ENCODE assay signal across 9 mouse cellular contexts in genomic region chr2:109921298-109922035, GRCm38 (mm10). TPM values are rescaled to one million over a fixed set of nuclear protein-coding genes. Genes with fewer than 3 reads are reported as not detected.
DNase-seq lines count a peak whose midpoint lies in the region; ATAC-seq and TF ChIP-seq lines count a peak whose summit lies in the region.
"Had no signal": no experiment of that assay in that cellular context is flagged by ENCODE, and none has a peak within 500 bp of the region (broad histone marks: within the 10 kb centered on the region; RNA-seq: fewer than 3 reads in every experiment).

No protein-coding gene starts in this region.

- no peak overlapping the region for H3K9ac ChIP-seq in midbrain, postnatal 0 days (replicated peaks; ENCODE audit: low read length, poor library complexity, severe bottlenecking)

- 51% methylated on average over 8 of the region's 8 CpGs for WGBS in midbrain, postnatal 0 days

- H3K4me1 ChIP-seq in midbrain, postnatal 0 days (ENCODE audit: insufficient read depth, low read length): peaks cover 13% of the 10 kb centered on the region; the same call in 1 of the 2 replicates

- no peak overlapping the region for H3K27ac ChIP-seq in midbrain, postnatal 0 days (ENCODE audit: low read depth, low read length)

- H3K36me3 ChIP-seq in midbrain, postnatal 0 days (ENCODE audit: insufficient read depth, low read length): no peaks in the 10 kb centered on the region

- H3K27me3 ChIP-seq in midbrain, postnatal 0 days (ENCODE audit: insufficient read depth, low read length): no peaks in the 10 kb centered on the region

- DNase-seq in kidney, adult 9 months: peak; percentile 32
- no peak for DNase-seq in kidney, postnatal 10 days
- peak; percentile 57 for DNase-seq in adipocyte (ENCODE audit: low spot score)
- peak; percentile 100 for DNase-seq in fat pad, adult 2 months (ENCODE audit: extremely low read depth, low read depth, low spot score)
- DNase-seq in midbrain, postnatal 0 days (ENCODE audit: low spot score): no peak
- no peak for DNase-seq in cerebellum, postnatal 36 days
- no peak for DNase-seq in urinary bladder, postnatal 14 days (ENCODE audit: low spot score)
- DNase-seq: lung, postnatal 14 days; spleen, adult 18-20 months had no signal

- no peak for ATAC-seq in midbrain, postnatal 0 days (ENCODE audit: low FRiP score)

- no peaks in the 10 kb centered on the region for H3K9me3 ChIP-seq in midbrain, postnatal 0 days (ENCODE audit: low read length)

- H3K4me3 ChIP-seq in midbrain, postnatal 0 days (ENCODE audit: low read depth, low read length): no peak overlapping the region

- no peak for TF ChIP-seq CTCF in midbrain, postnatal 0 days (IDR thresholded peaks at IDR 0.05)

- 0 out of 2 replicates have a peak overlapping the region, but pooled peaks have one; percentile 2 for H3K4me2 ChIP-seq in midbrain, postnatal 0 days (ENCODE audit: low read depth, low read length, poor library complexity, severe bottlenecking)

RNA-seq across cellular contexts. Expression of gene Lgr4, which starts 4.0 kb away (rescaled TPM):
- 33.4 and 36.4 TPM in 2 replicates for total RNA-seq in midbrain, postnatal 0 days (2014; rRNA removed)
- 9.9 and 10.1 TPM in 2 replicates for polyA plus RNA-seq in midbrain, postnatal 0 days (2015; fragmentation: Nextera tagmentation; extraction: Ambion mirVana)

RNA-seq across cellular contexts. Expression of gene Lin7c, which starts 30.8 kb away (rescaled TPM):
- 232 and 296 TPM in 2 replicates for total RNA-seq in midbrain, postnatal 0 days (2014; rRNA removed)
- polyA plus RNA-seq in midbrain, postnatal 0 days (2015; fragmentation: Nextera tagmentation; extraction: Ambion mirVana): 206 and 209 TPM in 2 replicates

Comparison
In these comparisons a context has a peak if more than half of its experiments do, and no peak if none do; other contexts are left out.
1. DNase-seq: peak in kidney, adult 9 months (single experiment), adipocyte (single experiment) and fat pad, adult 2 months (single experiment); none in kidney, postnatal 10 days (single experiment), midbrain, postnatal 0 days (single experiment), cerebellum, postnatal 36 days (0 of 2) and urinary bladder, postnatal 14 days (single experiment).